Mouse (Mus musculus): ENCODE data around the gene Mcts2. TPM values are rescaled to one million over a fixed set of nuclear protein-coding genes. Genes with fewer than 3 reads are reported as not detected.

Mcts2 gene
- 3.7 and 4.2 TPM in 2 replicates for polyA plus RNA-seq (2012; rRNA removed)

GRCm38 (mm10) chr2:152686806-152687267 lies at the start of gene Mcts2:
Gene Mcts2, plus strand, starts transcription at chr2:152687035.

DNA sequence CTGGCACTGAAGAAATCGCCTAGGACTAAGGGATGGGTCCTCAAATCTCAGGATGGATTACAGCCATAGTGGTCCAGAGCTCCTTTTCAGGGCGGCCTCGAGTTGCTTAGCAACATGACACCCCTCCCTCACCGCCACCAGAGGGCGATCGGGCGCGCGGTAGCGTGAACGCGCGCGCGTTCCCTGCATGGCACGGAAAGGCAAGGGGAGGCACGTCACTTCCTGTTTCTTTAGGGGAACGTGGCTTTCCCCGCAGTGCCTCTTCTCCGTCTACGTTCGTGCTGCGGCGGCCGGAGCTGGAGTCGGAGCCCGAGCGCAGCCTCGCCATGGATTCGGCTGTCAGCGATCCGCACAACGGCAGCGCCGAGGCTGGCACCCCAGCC lies 17.6 kb upstream of the Mcts2 start, which contains the start of gene H13:
H13 (plus strand) TSS at position 206 of the 383 bp plus-strand sequence.

GRCm38 (mm10) chr2:152736090-152736601 lies 49.3 kb downstream of the Mcts2 start, which contains the start of gene Id1:
Gene Id1, plus strand, starts transcription at chr2:152736251.

Other genes with a start within 250 kb of the Mcts2 start
- gene Defb23, start 222.4 kb upstream of the Mcts2 start, polyA plus RNA-seq (2012; rRNA removed): not detected in 2 replicates
- 0.39 TPM in 1 of 2 replicates, not detected in the other for gene Defb20, start 210.0 kb upstream of the Mcts2 start, polyA plus RNA-seq (2012; rRNA removed)
- not detected in 2 replicates for gene Defb22, start 196.9 kb upstream of the Mcts2 start, polyA plus RNA-seq (2012; rRNA removed)
- gene Defb26, start 175.3 kb upstream of the Mcts2 start, polyA plus RNA-seq (2012; rRNA removed): not detected in 2 replicates
- gene Defb28, start 168.8 kb upstream of the Mcts2 start, polyA plus RNA-seq (2012; rRNA removed): not detected in 2 replicates
- gene Defb29, start 146.9 kb upstream of the Mcts2 start, polyA plus RNA-seq (2012; rRNA removed): not detected in 2 replicates
- gene Gm17416, start 117.7 kb upstream of the Mcts2 start, polyA plus RNA-seq (2012; rRNA removed): not detected in 2 replicates
- not detected in 2 replicates for gene Defb21, start 114.3 kb upstream of the Mcts2 start, polyA plus RNA-seq (2012; rRNA removed)
- gene Defb19, start 106.7 kb upstream of the Mcts2 start, polyA plus RNA-seq (2012; rRNA removed): 39.7 and 66.9 TPM in 2 replicates
- not detected in 2 replicates for gene Defb45, start 87.6 kb upstream of the Mcts2 start, polyA plus RNA-seq (2012; rRNA removed)
- gene Defb36, start 82.7 kb upstream of the Mcts2 start, polyA plus RNA-seq (2012; rRNA removed): 0.46 and 0.64 TPM in 2 replicates
- 1.7 TPM in 1 of 2 replicates, not detected in the other for gene Defb25, start 64.0 kb upstream of the Mcts2 start, polyA plus RNA-seq (2012; rRNA removed)
- 25.0 and 28.2 TPM in 2 replicates for gene Rem1, start 60.1 kb upstream of the Mcts2 start, polyA plus RNA-seq (2012; rRNA removed)
- 330 and 441 TPM in 2 replicates for gene H13, start 17.6 kb upstream of the Mcts2 start, polyA plus RNA-seq (2012; rRNA removed)
- 383 and 402 TPM in 2 replicates for gene Id1, start 49.2 kb downstream of the Mcts2 start, polyA plus RNA-seq (2012; rRNA removed)
- 6.7 and 9.5 TPM in 2 replicates for gene Cox4i2, start 67.1 kb downstream of the Mcts2 start, polyA plus RNA-seq (2012; rRNA removed)
- gene Bcl2l1, start 144.7 kb downstream of the Mcts2 start, polyA plus RNA-seq (2012; rRNA removed): 45.3 and 60.1 TPM in 2 replicates
- 2.6 and 3.6 TPM in 2 replicates for gene Tpx2, start 160.9 kb downstream of the Mcts2 start, polyA plus RNA-seq (2012; rRNA removed)
- 0.08 and 0.09 TPM in 2 replicates for gene Mylk2, start 224.3 kb downstream of the Mcts2 start, polyA plus RNA-seq (2012; rRNA removed)
- gene Foxs1, start 246.2 kb downstream of the Mcts2 start, polyA plus RNA-seq (2012; rRNA removed): 57.4 and 78.2 TPM in 2 replicates

All from ovary, adult 2 months (tissue).